Mouse (Mus musculus) bone marrow, adult 2 months (tissue): ENCODE results near the gene Rap1a.

Experiments used
- CTCF ChIP-seq: fragments of 200-500 bp; IDR thresholded peaks from 2 replicates; pipeline ENCODE4 v1.5.1; 2011; ENCODE audit warnings: low read length, control low read depth; ENCODE audit not compliant: control insufficient read depth, insufficient read depth
- POLR2A ChIP-seq: fragments of 200-500 bp; IDR thresholded peaks from 2 replicates; pipeline ENCODE4 v1.6.1; 2011; ENCODE audit warnings: low read depth, mild to moderate bottlenecking, control low read depth, low read length, borderline replicate concordance; ENCODE audit not compliant: control insufficient read depth

DNA sequence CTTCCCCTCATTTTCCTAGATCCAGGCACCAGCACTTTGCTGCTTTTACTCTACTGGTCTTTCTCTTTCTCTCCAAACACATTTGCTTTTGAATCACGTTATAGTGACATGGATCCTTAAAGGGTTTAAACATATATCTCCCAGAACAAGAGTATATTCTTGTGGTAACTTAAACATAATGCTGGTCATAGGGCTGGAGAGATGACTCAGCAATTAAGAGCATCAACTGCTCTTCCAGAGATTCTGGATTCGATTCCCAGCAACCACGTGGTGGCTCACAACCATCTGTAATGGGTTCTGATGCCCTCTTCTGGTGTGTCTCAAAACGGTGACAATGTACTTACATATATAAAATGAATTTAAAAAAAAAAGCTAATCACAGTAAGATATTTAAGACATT lies 68.8 kb downstream of the Rap1a start:
- TF ChIP-seq CTCF (no peak), POLR2A (no peak)
